Comparison of ENCODE assay signal across 8 mouse cellular contexts in genomic region chr12:16896073-16896789, GRCm38 (mm10). TPM values are rescaled to one million over a fixed set of nuclear protein-coding genes. Genes with fewer than 3 reads are reported as not detected.
A peak's percentile ranks its signal among the peaks of the same experiment; 100 is the strongest.
DNase-seq lines count a peak whose midpoint lies in the region; ATAC-seq and TF ChIP-seq lines count a peak whose summit lies in the region.

No protein-coding gene starts in this region.

- peak overlapping the region; percentile 91 for H3K9ac ChIP-seq in hindbrain, embryonic 11.5 days (ENCODE audit: low read depth, low read length)

- TF ChIP-seq POLR2A in cortical plate, adult 2 months (IDR thresholded peaks at IDR 0.05; ENCODE audit: extremely low read depth, insufficient read depth, low read length) = no peak

- DNase-seq in adrenal gland, adult (ENCODE audit: inconsistent age in 2 of 2, low spot score in 1 of 2) = peak; percentile 60 to 90
- DNase-seq in adrenal gland, postnatal 4 days (ENCODE audit: low spot score in 2 of 2) = no peak
- DNase-seq in 3134 (ENCODE audit: extremely low read depth, insufficient read length, low spot score) = peak; percentile 48
- DNase-seq in hindbrain, embryonic 11.5 days (ENCODE audit: low spot score) = no peak
- no peak for DNase-seq in midbrain, embryonic 10.5 days (ENCODE audit: low spot score)
- no peak for DNase-seq in layer of hippocampus, postnatal 36 days
- DNase-seq in ovary, postnatal 14 days (ENCODE audit: low spot score) = no peak

- H3K4me1 ChIP-seq in cortical plate, adult 2 months (ENCODE audit: control insufficient read depth, insufficient read depth, low read length) = peaks cover 6% of the 10 kb centered on the region
- no peaks in the 10 kb centered on the region; the same call in 1 of the 2 replicates for H3K4me1 ChIP-seq in hindbrain, embryonic 11.5 days (replicated peaks; ENCODE audit: control insufficient read depth, insufficient read depth, low read length)
- peaks cover 43% of the 10 kb centered on the region for H3K4me1 ChIP-seq in midbrain, embryonic 10.5 days

- H3K9me3 ChIP-seq in hindbrain, embryonic 11.5 days (ENCODE audit: control insufficient read depth, low read length) = no peaks in the 10 kb centered on the region
- H3K9me3 ChIP-seq in midbrain, embryonic 10.5 days (replicated peaks) = no peaks in the 10 kb centered on the region

- H3K27me3 ChIP-seq in hindbrain, embryonic 11.5 days (ENCODE audit: control insufficient read depth, insufficient read depth, low read length) = no peaks in the 10 kb centered on the region
- no peaks in the 10 kb centered on the region for H3K27me3 ChIP-seq in midbrain, embryonic 10.5 days (ENCODE audit: low read depth, poor library complexity, severe bottlenecking)

- H3K4me2 ChIP-seq in hindbrain, embryonic 11.5 days (replicated peaks; ENCODE audit: low read depth, low read length) = peak overlapping the region; percentile 57

- H3K4me3 ChIP-seq in cortical plate, adult 2 months (ENCODE audit: insufficient read depth, low read length) = peak overlapping the region; percentile 72
- H3K4me3 ChIP-seq in hindbrain, embryonic 11.5 days (ENCODE audit: low read depth, low read length) = peak overlapping the region; percentile 93
- H3K4me3 ChIP-seq in midbrain, embryonic 10.5 days = peak overlapping the region; percentile 98

- H3K36me3 ChIP-seq in hindbrain, embryonic 11.5 days (ENCODE audit: control insufficient read depth, insufficient read depth, low read length) = no peaks in the 10 kb centered on the region
- no peaks in the 10 kb centered on the region for H3K36me3 ChIP-seq in midbrain, embryonic 10.5 days

- WGBS in hindbrain, embryonic 11.5 days = 27% methylated on average over 8 of the region's 8 CpGs
- 36% methylated on average over 8 of the region's 8 CpGs for WGBS in midbrain, embryonic 10.5 days

- ATAC-seq in hindbrain, embryonic 11.5 days (ENCODE audit: low FRiP score) = no peak

- TF ChIP-seq CTCF in cortical plate, adult 2 months (IDR thresholded peaks at IDR 0.05; ENCODE audit: extremely low read depth, insufficient read depth, low read length) = no peak

- H3K27ac ChIP-seq in cortical plate, adult 2 months (ENCODE audit: insufficient read depth, low read length) = peak overlapping the region; percentile 12; the same call in 1 of the 2 replicates
- H3K27ac ChIP-seq in hindbrain, embryonic 11.5 days (ENCODE audit: low read depth, low read length) = no peak overlapping the region
- peak overlapping the region; percentile 99; the same call in 1 of the 2 replicates for H3K27ac ChIP-seq in midbrain, embryonic 10.5 days (replicated peaks)

RNA-seq across cellular contexts. Expression of gene Rock2, which starts 1.5 kb away (rescaled TPM):
- 10 to 100 TPM; 73.9 to 79.7 TPM for total RNA-seq in adrenal gland, postnatal 4 days (2021)
- polyA plus RNA-seq in cortical plate, adult 2 months (2012; rRNA removed) = 48.3 and 49.0 TPM in 2 replicates
- 15.4 and 17.9 TPM in 2 replicates for polyA plus RNA-seq in hindbrain, embryonic 11.5 days (2014; fragmentation: Nextera tagmentation; extraction: Ambion mirVana)
- 11.4 TPM in 2 replicates for polyA plus RNA-seq in midbrain, embryonic 10.5 days (2016; fragmentation: Nextera tagmentation; extraction: Ambion mirVana)
- 100 to 1,000 TPM; 136 to 137 TPM for total RNA-seq in layer of hippocampus, postnatal 36 days (2021)

Comparison
In these comparisons a context has a peak if more than half of its experiments do, and no peak if none do; other contexts are left out.
1. DNase-seq: peak in adrenal gland, adult (2 of 2) and 3134 (single experiment); none in adrenal gland, postnatal 4 days (0 of 2), hindbrain, embryonic 11.5 days (single experiment), midbrain, embryonic 10.5 days (single experiment), layer of hippocampus, postnatal 36 days (0 of 2) and ovary, postnatal 14 days (single experiment).
2. Peak in every context shown above with its lines, with median percentiles within 50 percentile points of each other: H3K4me3 ChIP-seq.